Mouse (Mus musculus) forebrain, postnatal 0 days (tissue): ENCODE data around the gene Rhbdl1. TPM values are rescaled to one million over a fixed set of nuclear protein-coding genes. Genes with fewer than 3 reads are reported as not detected.

Experiments
- ATAC-seq: fragments of 200-750 bp; cut with Nextera tagmentation; 2 replicates; pipeline ENCODE4 v1.8.0; 2017; ENCODE audit warnings: mild to moderate bottlenecking, moderate library complexity
- DNase-seq: peaks from one replicate; pipeline ENCODE4 v3.0.0-alpha.2; 2015
- H3K27ac ChIP-seq: fragments of 300-500 bp; sonication (generic); 2 replicates; pipeline ENCODE4 v1.5.1; 2014; ENCODE audit warnings: low read depth, mild to moderate bottlenecking, antibody characterized with exemption, low read length, moderate library complexity, mixed read lengths
- H3K27me3 ChIP-seq: fragments of 300-500 bp; sonication (generic); 2 replicates; pipeline ENCODE4 v1.6.1; 2014; ENCODE audit warnings: mild to moderate bottlenecking, low read length, mixed read lengths; ENCODE audit not compliant: insufficient read depth
- H3K36me3 ChIP-seq: fragments of 300-500 bp; sonication (generic); 2 replicates; pipeline ENCODE4 v1.6.1; 2014; ENCODE audit warnings: mild to moderate bottlenecking, moderate library complexity; ENCODE audit not compliant: insufficient read depth
- H3K4me1 ChIP-seq: fragments of 300-500 bp; sonication (generic); 2 replicates; pipeline ENCODE4 v1.6.1; 2014; ENCODE audit warnings: antibody characterized with exemption; ENCODE audit not compliant: insufficient read depth
- H3K4me2 ChIP-seq: fragments of 300-500 bp; sonication (generic); 2 replicates; pipeline ENCODE4 v1.6.1; 2014; ENCODE audit warnings: low read depth, mild to moderate bottlenecking, moderate library complexity
- H3K4me3 ChIP-seq: fragments of 300-500 bp; sonication (generic); 2 replicates; pipeline ENCODE4 v1.5.1; 2014; ENCODE audit warnings: low read depth, low read length, mixed read lengths
- H3K9ac ChIP-seq: fragments of 300-500 bp; sonication (generic); 2 replicates; pipeline ENCODE4 v1.6.1; 2014; ENCODE audit warnings: mild to moderate bottlenecking
- H3K9me3 ChIP-seq: fragments of 300-500 bp; sonication (generic); 2 replicates; pipeline ENCODE4 v1.6.1; 2016; ENCODE audit warnings: low read length
- CTCF ChIP-seq: sonication (generic); IDR thresholded peaks from 2 replicates; pipeline ENCODE4 v1.5.1; 2016; ENCODE audit warnings: antibody characterized with exemption, control low read depth, low read depth
- WGBS: fragments of 180-500 bp; shearing (Covaris S2); extraction: QIAGEN DNeasy Blood & Tissue Kit; methylation state at CpG from one replicate; pipeline ENCODE4 v1.1.7; 2014; 5-methylcytosine and 5-hydroxymethylcytosine counted together
- polyA plus RNA-seq: library from polyadenylated mRNA; unstranded; fragments of >200 nt; fragmentation: Nextera tagmentation; extraction: Ambion mirVana; gene quantifications from 2 replicates; pipeline ENCODE4 v1.2.1, GENCODE M21; 2015
- total RNA-seq: library from RNA; depleted of rRNA; stranded (reverse); fragments of >200 nt; gene quantifications from 2 replicates; pipeline ENCODE4 v1.2.3, GENCODE M21; 2014

Gene Rhbdl1
- total and polyA plus RNA-seq, 2 experiments from 2014 or later = 83.3 to 85.4 TPM

- Histone ChIP-seq H3K36me3 (peaks cover 33% of the 10 kb centered on the region), H3K9me3 (no peaks in the 10 kb centered on the region), H3K27me3 (no peaks in the 10 kb centered on the region), H3K4me2 (no peak overlapping the region), H3K4me1 (peaks cover 24% of the 10 kb centered on the region), H3K9ac (no peak overlapping the region), H3K4me3 (no peak overlapping the region), H3K27ac (no peak overlapping the region)
- DNase-seq (no peak), ATAC-seq (no peak)
- 95% methylated on average over 27 of the region's 27 CpGs for WGBS
- TF ChIP-seq CTCF = no peak
Observed at GRCm38 (mm10) chr17:25825984-25826570, 11.0 kb downstream of the Rhbdl1 start.

GRCm38 (mm10) chr17:25825311-25825710, 11.8 kb downstream of the Rhbdl1 start:
- Histone ChIP-seq H3K9me3 (no peaks in the 10 kb centered on the region), H3K27ac (no peak overlapping the region), H3K9ac (no peak overlapping the region), H3K4me1 (peaks cover 24% of the 10 kb centered on the region), H3K4me2 (no peak overlapping the region), H3K36me3 (peaks cover 27% of the 10 kb centered on the region), H3K27me3 (no peaks in the 10 kb centered on the region), H3K4me3 (no peak overlapping the region)
- no peak for TF ChIP-seq CTCF
- DNase-seq (no peak), ATAC-seq (no peak)
- 87% methylated on average over 6 of the region's 6 CpGs for WGBS

- H3K4me2 ChIP-seq = peak overlapping the region; percentile 96
- ATAC-seq (no peak), DNase-seq (no peak)
- H3K9me3 ChIP-seq = no peaks in the 10 kb centered on the region
- WGBS = 73% methylated on average over 17 of the region's 17 CpGs
- H3K27me3 ChIP-seq = no peaks in the 10 kb centered on the region
- H3K4me3 ChIP-seq = peak overlapping the region; percentile 52; the same call in 1 of the 2 replicates
- peaks cover 28% of the 10 kb centered on the region for H3K36me3 ChIP-seq
- peaks cover 18% of the 10 kb centered on the region for H3K4me1 ChIP-seq
- TF ChIP-seq CTCF = no peak
- no peak overlapping the region for H3K27ac ChIP-seq
- H3K9ac ChIP-seq = no peak overlapping the region
Observed at GRCm38 (mm10) chr17:25824362-25825142, 12.5 kb downstream of the Rhbdl1 start.

GRCm38 (mm10) chr17:25823452-25823851, 13.6 kb downstream of the Rhbdl1 start, which contains the start of gene Wdr24:
Gene Wdr24, plus strand, starts transcription at chr17:25823627.
- H3K9ac ChIP-seq = peak within 1 kb of the TSS; percentile 69
- H3K4me1 ChIP-seq = peaks cover 16% of the 10 kb centered on the region
- no peak for TF ChIP-seq CTCF
- peak within 1 kb of the TSS; percentile 52 for H3K4me3 ChIP-seq
- 0% methylated on average over 18 of the region's 18 CpGs for WGBS
- H3K9me3 ChIP-seq = no peaks in the 10 kb centered on the region
- DNase-seq (peak; percentile 93), ATAC-seq (peak; percentile 95)
- peak within 1 kb of the TSS; percentile 96 for H3K4me2 ChIP-seq
- H3K27ac ChIP-seq = peak within 1 kb of the TSS; percentile 66
- H3K36me3 ChIP-seq = peaks cover 36% of the 10 kb centered on the region
- H3K27me3 ChIP-seq = no peaks in the 10 kb centered on the region

- H3K4me1 ChIP-seq = peaks cover 3% of the 10 kb centered on the region; the same call in 1 of the 2 replicates
- no peak for TF ChIP-seq CTCF
- 13% methylated on average over 45 of the region's 46 CpGs for WGBS
- H3K36me3 ChIP-seq = peaks cover 38% of the 10 kb centered on the region
- no peak overlapping the region for H3K9ac ChIP-seq
- no peaks in the 10 kb centered on the region for H3K9me3 ChIP-seq
- ATAC-seq = no peak
- no peak overlapping the region for H3K4me3 ChIP-seq
- H3K27me3 ChIP-seq = no peaks in the 10 kb centered on the region
- no peak overlapping the region for H3K4me2 ChIP-seq
- H3K27ac ChIP-seq = no peak overlapping the region
- no peak for DNase-seq
Observed at GRCm38 (mm10) chr17:25818851-25819780, 18.0 kb downstream of the Rhbdl1 start.

GRCm38 (mm10) chr17:25817662-25818061, 19.4 kb downstream of the Rhbdl1 start:
- Histone ChIP-seq H3K36me3 (peaks cover 38% of the 10 kb centered on the region), H3K27ac (no peak overlapping the region), H3K9me3 (no peaks in the 10 kb centered on the region), H3K4me1 (peaks cover 10% of the 10 kb centered on the region; the same call in 1 of the 2 replicates), H3K4me2 (no peak overlapping the region), H3K27me3 (no peaks in the 10 kb centered on the region), H3K9ac (no peak overlapping the region), H3K4me3 (no peak overlapping the region)
- TF ChIP-seq CTCF = no peak
- 88% methylated on average over 11 of the region's 11 CpGs for WGBS
- ATAC-seq (no peak), DNase-seq (no peak)
